Mouse (Mus musculus) heart, embryonic 10.5 days (tissue): Measurements from ENCODE around the gene Gfm2. TPM values are rescaled to one million over a fixed set of nuclear protein-coding genes. Genes with fewer than 3 reads are reported as not detected.

Source experiments
- DNase-seq: peaks from one replicate; pipeline ENCODE4 v3.0.0-alpha.2; 2017; ENCODE audit warnings: low spot score
- H3K27ac ChIP-seq: fragments of 300-500 bp; sonication (generic); 2 replicates; pipeline ENCODE4 v1.5.1; 2016; ENCODE audit warnings: mild to moderate bottlenecking
- H3K27me3 ChIP-seq: fragments of 300-500 bp; sonication (generic); 2 replicates; pipeline ENCODE4 v1.6.1; 2016; ENCODE audit warnings: mild to moderate bottlenecking; ENCODE audit not compliant: poor library complexity, insufficient read depth, severe bottlenecking
- H3K36me3 ChIP-seq: fragments of 300-500 bp; sonication (generic); 2 replicates; pipeline ENCODE4 v1.6.1; 2016; ENCODE audit warnings: mild to moderate bottlenecking, moderate library complexity
- H3K4me1 ChIP-seq: fragments of 300-500 bp; sonication (generic); 2 replicates; pipeline ENCODE4 v1.6.1; 2016; ENCODE audit warnings: mild to moderate bottlenecking
- H3K4me3 ChIP-seq: fragments of 300-500 bp; sonication (generic); 2 replicates; pipeline ENCODE4 v1.5.1; 2016; ENCODE audit warnings: mild to moderate bottlenecking, moderate library complexity
- H3K9me3 ChIP-seq: fragments of 300-500 bp; sonication (generic); 2 replicates; pipeline ENCODE4 v1.6.1; 2016; ENCODE audit warnings: mild to moderate bottlenecking, moderate library complexity
- WGBS: fragments of 180-500 bp; shearing (Covaris S2); methylation state at CpG from one replicate; pipeline ENCODE4 v1.1.7; 2016; 5-methylcytosine and 5-hydroxymethylcytosine counted together
- polyA plus RNA-seq: library from polyadenylated mRNA; unstranded; fragments of >200 nt; fragmentation: Nextera tagmentation; extraction: Ambion mirVana; gene quantifications from 2 replicates; pipeline ENCODE4 v1.2.1, GENCODE M21; 2016

Gfm2 gene
- polyA plus RNA-seq, 1 experiment from 2014 or later = 37.2 TPM

DNA sequence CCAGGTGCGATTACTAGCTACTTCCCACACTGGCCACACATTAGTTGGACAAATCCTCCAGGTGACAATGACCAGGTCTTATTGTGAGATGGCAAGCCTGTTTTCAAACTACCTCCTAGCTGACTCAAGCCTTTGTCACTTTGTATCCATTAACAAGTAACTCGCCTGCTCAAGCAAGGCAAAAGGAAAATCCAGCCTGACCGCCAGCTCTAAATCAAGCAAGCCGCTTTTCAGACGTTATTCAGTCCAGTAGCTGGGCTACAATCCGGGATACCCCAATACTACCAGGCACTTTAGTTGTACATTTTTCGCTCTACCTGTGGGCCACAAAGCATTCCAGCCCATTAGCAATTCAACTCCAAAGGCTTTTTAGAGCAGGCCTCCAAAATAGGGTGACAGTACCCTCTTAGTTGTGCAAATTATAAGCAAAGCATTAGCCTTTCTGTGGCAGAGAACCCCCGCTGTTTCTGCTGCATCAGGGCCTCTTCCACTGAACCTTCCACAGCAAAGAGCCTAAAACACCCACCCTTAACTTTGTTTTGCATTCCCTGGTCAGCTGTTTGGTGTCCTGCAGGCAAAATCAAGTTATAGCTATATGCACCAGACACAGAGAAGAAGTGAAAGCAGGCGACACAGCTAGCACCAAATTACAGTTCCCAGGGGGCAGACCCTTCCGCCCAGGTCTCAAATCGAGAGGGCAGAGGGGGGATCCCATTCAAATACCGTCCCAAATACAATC lies 58.6 kb downstream of the Gfm2 start:
- H3K4me1 ChIP-seq = peaks cover 12% of the 10 kb centered on the region; the same call in 1 of the 2 replicates
- H3K36me3 ChIP-seq = no peaks in the 10 kb centered on the region
- no peak overlapping the region for H3K4me3 ChIP-seq
- WGBS = 69% methylated on average over 12 of the region's 12 CpGs
- H3K9me3 ChIP-seq = no peaks in the 10 kb centered on the region
- no peak overlapping the region for H3K27ac ChIP-seq
- no peaks in the 10 kb centered on the region; the same call in 1 of the 2 replicates for H3K27me3 ChIP-seq
- no peak for DNase-seq

GRCm38 (mm10) chr13:97196925-97197218 lies 59.1 kb downstream of the Gfm2 start:
- 89% methylated on average over 2 of the region's 2 CpGs for WGBS
- DNase-seq = no peak
- no peaks in the 10 kb centered on the region; the same call in 1 of the 2 replicates for H3K27me3 ChIP-seq
- H3K4me1 ChIP-seq = peaks cover 12% of the 10 kb centered on the region; the same call in 1 of the 2 replicates
- H3K36me3 ChIP-seq = no peaks in the 10 kb centered on the region
- H3K27ac ChIP-seq = no peak overlapping the region
- H3K9me3 ChIP-seq = no peaks in the 10 kb centered on the region
- no peak overlapping the region for H3K4me3 ChIP-seq

- H3K36me3 ChIP-seq = no peaks in the 10 kb centered on the region
- WGBS = under 1% methylated on average over 45 of the region's 45 CpGs
- peak; percentile 95 for DNase-seq
- peaks cover 12% of the 10 kb centered on the region; the same call in 1 of the 2 replicates for H3K4me1 ChIP-seq
- peak within 1 kb of the TSS; percentile 89 for H3K27ac ChIP-seq
- no peaks in the 10 kb centered on the region; the same call in 1 of the 2 replicates for H3K27me3 ChIP-seq
- H3K4me3 ChIP-seq = peak within 1 kb of the TSS; percentile 84
- H3K9me3 ChIP-seq = no peaks in the 10 kb centered on the region
These were observed 60.3 kb downstream of the Gfm2 start, which contains the start of gene Hexb for GRCm38 (mm10) chr13:97197932-97198562. TSS of gene Hexb (minus strand) at chr13:97198357.

DNA sequence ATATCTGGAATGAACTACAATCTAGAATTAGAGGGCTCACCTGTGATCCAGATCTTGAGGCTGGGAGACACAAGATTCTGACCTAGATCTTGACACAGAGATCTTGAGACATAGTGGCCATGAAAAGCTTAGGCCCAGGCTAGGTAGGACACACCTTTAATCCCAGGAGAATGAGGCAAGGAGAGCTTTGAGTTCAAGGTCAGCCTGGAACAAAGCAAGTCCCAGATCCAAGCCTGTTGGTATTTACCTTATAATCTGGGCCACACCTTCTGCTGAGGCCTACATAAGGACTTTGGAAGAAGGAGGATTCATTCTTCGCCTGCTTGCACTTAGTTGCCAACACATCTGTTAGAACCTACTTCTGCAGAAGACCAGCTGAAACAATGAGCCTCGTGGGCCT lies 61.4 kb downstream of the Gfm2 start:
- H3K4me3 ChIP-seq = no peak overlapping the region

GRCm38 (mm10) chr13:97201076-97201475 lies 63.3 kb downstream of the Gfm2 start:
- Histone ChIP-seq H3K4me1 (peaks cover 16% of the 10 kb centered on the region; the same call in 1 of the 2 replicates), H3K9me3 (no peaks in the 10 kb centered on the region), H3K36me3 (no peaks in the 10 kb centered on the region), H3K27me3 (no peaks in the 10 kb centered on the region; the same call in 1 of the 2 replicates), H3K4me3 (no peak overlapping the region), H3K27ac (no peak overlapping the region)
- DNase-seq = no peak
- 57% methylated on average over 7 of the region's 7 CpGs for WGBS

More for the DNA sequence above, 61.4 kb downstream of the Gfm2 start:
- H3K9me3 ChIP-seq = no peaks in the 10 kb centered on the region
- 76% methylated on average over 2 of the region's 2 CpGs for WGBS
- no peak overlapping the region for H3K27ac ChIP-seq
- H3K4me1 ChIP-seq = peaks cover 12% of the 10 kb centered on the region; the same call in 1 of the 2 replicates
- no peaks in the 10 kb centered on the region; the same call in 1 of the 2 replicates for H3K27me3 ChIP-seq
- DNase-seq = no peak
- no peaks in the 10 kb centered on the region for H3K36me3 ChIP-seq

DNA sequence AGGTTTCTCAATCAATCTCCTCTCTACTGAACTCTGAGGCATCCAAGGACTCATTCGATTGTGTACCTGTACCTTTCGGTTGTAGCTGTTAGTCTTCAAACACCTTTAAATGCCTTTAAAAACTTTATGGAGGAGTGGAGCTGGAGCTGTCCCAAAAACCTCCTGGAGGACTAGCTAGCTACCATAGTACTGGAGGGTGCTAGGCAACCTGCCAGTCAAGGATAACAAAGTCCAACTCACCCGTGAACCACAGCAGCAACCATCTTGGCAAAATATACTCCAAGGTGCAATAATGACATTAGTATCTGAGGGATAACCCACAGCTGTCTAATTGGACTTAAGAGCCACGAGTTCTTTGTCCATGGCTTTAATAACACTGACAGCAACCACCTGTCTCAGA lies 64.2 kb downstream of the Gfm2 start:
- no peaks in the 10 kb centered on the region for H3K9me3 ChIP-seq
- H3K4me1 ChIP-seq = peaks cover 16% of the 10 kb centered on the region; the same call in 1 of the 2 replicates
- no peaks in the 10 kb centered on the region; the same call in 1 of the 2 replicates for H3K27me3 ChIP-seq
- DNase-seq = no peak
- H3K36me3 ChIP-seq = no peaks in the 10 kb centered on the region
- no peak overlapping the region for H3K27ac ChIP-seq
- no peak overlapping the region for H3K4me3 ChIP-seq
- 75% methylated on average over 4 of the region's 4 CpGs for WGBS

GRCm38 (mm10) chr13:97205052-97205701 lies 67.4 kb downstream of the Gfm2 start:
- WGBS = 14% methylated on average over 18 of the region's 18 CpGs
- Histone ChIP-seq H3K36me3 (no peaks in the 10 kb centered on the region), H3K27me3 (no peaks in the 10 kb centered on the region), H3K27ac (peak overlapping the region; percentile 71), H3K9me3 (no peaks in the 10 kb centered on the region), H3K4me1 (peaks cover 9% of the 10 kb centered on the region; the same call in 1 of the 2 replicates), H3K4me3 (peak overlapping the region; percentile 56)
- peak; percentile 88 for DNase-seq

GRCm38 (mm10) chr13:97206046-97206445 lies 68.3 kb downstream of the Gfm2 start:
- no peak for DNase-seq
- 86% methylated on average over 2 of the region's 2 CpGs for WGBS
- Histone ChIP-seq H3K27ac (no peak overlapping the region), H3K9me3 (no peaks in the 10 kb centered on the region), H3K36me3 (no peaks in the 10 kb centered on the region), H3K4me3 (no peak overlapping the region), H3K4me1 (peaks cover 9% of the 10 kb centered on the region; the same call in 1 of the 2 replicates), H3K27me3 (no peaks in the 10 kb centered on the region)

GRCm38 (mm10) chr13:97207472-97208111 lies 69.9 kb downstream of the Gfm2 start:
- Histone ChIP-seq H3K27me3 (no peaks in the 10 kb centered on the region), H3K36me3 (no peaks in the 10 kb centered on the region), H3K9me3 (no peaks in the 10 kb centered on the region), H3K4me1 (peaks cover 9% of the 10 kb centered on the region; the same call in 1 of the 2 replicates), H3K4me3 (no peak overlapping the region), H3K27ac (no peak overlapping the region)
- no peak for DNase-seq
- WGBS = 75% methylated on average over 7 of the region's 7 CpGs

GRCm38 (mm10) chr13:97208112-97208478 lies 70.4 kb downstream of the Gfm2 start:
- Histone ChIP-seq H3K27ac (no peak overlapping the region), H3K4me3 (no peak overlapping the region), H3K27me3 (no peaks in the 10 kb centered on the region), H3K4me1 (peaks cover 9% of the 10 kb centered on the region; the same call in 1 of the 2 replicates), H3K9me3 (no peaks in the 10 kb centered on the region), H3K36me3 (no peaks in the 10 kb centered on the region)
- WGBS = 46% methylated on average over 7 of the region's 7 CpGs
- DNase-seq = no peak

DNA sequence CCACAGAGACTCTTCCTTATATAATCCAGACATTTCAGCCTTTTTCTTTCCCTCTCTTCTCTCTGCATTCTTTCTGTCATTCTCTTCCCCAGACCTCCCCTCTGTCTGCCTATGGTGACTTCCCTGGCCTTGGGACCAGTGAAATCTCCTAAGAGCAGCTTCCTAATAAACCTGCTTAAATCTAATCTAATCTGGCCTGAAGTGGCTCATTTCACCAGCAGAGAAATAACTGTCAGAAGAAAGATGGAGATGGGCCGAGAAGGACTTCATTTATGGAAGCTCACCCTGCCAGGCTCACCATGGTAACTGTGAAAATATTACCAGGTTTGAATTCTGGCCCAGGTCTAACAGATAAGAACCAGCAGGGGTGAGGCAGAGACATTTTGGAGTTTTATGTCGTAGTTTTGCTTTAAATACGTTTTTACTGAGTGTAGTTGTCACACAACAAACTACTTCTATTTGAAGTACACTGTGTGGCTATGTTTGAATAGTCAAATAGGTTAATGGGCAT lies 70.8 kb downstream of the Gfm2 start:
- no peaks in the 10 kb centered on the region for H3K36me3 ChIP-seq
- H3K9me3 ChIP-seq = no peaks in the 10 kb centered on the region
- no peak for DNase-seq
- H3K27me3 ChIP-seq = no peaks in the 10 kb centered on the region
- 56% methylated on average over 3 of the region's 3 CpGs for WGBS
- H3K27ac ChIP-seq = no peak overlapping the region
- H3K4me1 ChIP-seq = peaks cover 9% of the 10 kb centered on the region; the same call in 1 of the 2 replicates
- no peak overlapping the region for H3K4me3 ChIP-seq

- Histone ChIP-seq H3K27me3 (no peaks in the 10 kb centered on the region), H3K4me1 (peaks cover 6% of the 10 kb centered on the region; the same call in 1 of the 2 replicates), H3K27ac (no peak overlapping the region), H3K36me3 (no peaks in the 10 kb centered on the region), H3K9me3 (no peaks in the 10 kb centered on the region), H3K4me3 (no peak overlapping the region)
- DNase-seq = no peak
- 57% methylated on average over 3 of the region's 3 CpGs for WGBS
These were observed 77.0 kb downstream of the Gfm2 start for GRCm38 (mm10) chr13:97214583-97215268.
